Mouse (Mus musculus) layer of hippocampus, adult 9-11 months (tissue): Measurements from ENCODE around the gene Sumo3.

Experiments
- DNase-seq: peaks from one replicate; pipeline ENCODE4 v3.0.0; 2022

Sumo3 gene

GRCm38 (mm10) chr10:77589749-77590148 is 16.1 kb upstream of the Sumo3 start:
- no peak for DNase-seq

- no peak for DNase-seq
Measured at GRCm38 (mm10) chr10:77590812-77591211, 15.1 kb upstream of the Sumo3 start.

GRCm38 (mm10) chr10:77591546-77591945 is 14.4 kb upstream of the Sumo3 start:
- DNase-seq, result peak; percentile 61

- no peak for DNase-seq
Measured at GRCm38 (mm10) chr10:77596060-77596459, 9.8 kb upstream of the Sumo3 start.

GRCm38 (mm10) chr10:77603021-77603420 is 2.9 kb upstream of the Sumo3 start:
- DNase-seq, result no peak

GRCm38 (mm10) chr10:77604111-77604510 is 1.8 kb upstream of the Sumo3 start:
- DNase-seq, result no peak

GRCm38 (mm10) chr10:77604958-77605357 is 939 bp upstream of the Sumo3 start:
- DNase-seq, result no peak

GRCm38 (mm10) chr10:77605368-77605767 is 529 bp upstream of the Sumo3 start:
- no peak for DNase-seq

GRCm38 (mm10) chr10:77606855-77607254 is 958 bp downstream of the Sumo3 start:
- DNase-seq, result no peak

- DNase-seq, result no peak
Measured at GRCm38 (mm10) chr10:77607441-77607840, 1.5 kb downstream of the Sumo3 start.

GRCm38 (mm10) chr10:77608589-77608988 is 2.7 kb downstream of the Sumo3 start:
- no peak for DNase-seq

GRCm38 (mm10) chr10:77610221-77610961 is 4.5 kb downstream of the Sumo3 start:
- DNase-seq, result no peak

- DNase-seq, result no peak
Measured at GRCm38 (mm10) chr10:77613409-77613808, 7.5 kb downstream of the Sumo3 start.

GRCm38 (mm10) chr10:77615647-77616046 is 9.8 kb downstream of the Sumo3 start:
- no peak for DNase-seq

- no peak for DNase-seq
Measured at GRCm38 (mm10) chr10:77616166-77616565, 10.3 kb downstream of the Sumo3 start.

GRCm38 (mm10) chr10:77616926-77617325 is 11.0 kb downstream of the Sumo3 start:
- DNase-seq, result no peak

GRCm38 (mm10) chr10:77621546-77621945 is 15.6 kb downstream of the Sumo3 start:
- no peak for DNase-seq

- peak; percentile 90 for DNase-seq
Measured at GRCm38 (mm10) chr10:77622055-77622988, 16.4 kb downstream of the Sumo3 start, which contains the start of gene Ube2g2. Gene Ube2g2 (plus strand): TSS chr10:77622275.

- DNase-seq, result peak; percentile 78
Measured at GRCm38 (mm10) chr10:77623069-77623492, 17.2 kb downstream of the Sumo3 start.

GRCm38 (mm10) chr10:77623639-77624400 is 17.9 kb downstream of the Sumo3 start:
- no peak for DNase-seq

GRCm38 (mm10) chr10:77624570-77624995 is 18.7 kb downstream of the Sumo3 start:
- peak; percentile 79 for DNase-seq

GRCm38 (mm10) chr10:77626036-77626435 is 20.1 kb downstream of the Sumo3 start:
- no peak for DNase-seq

- DNase-seq, result no peak
Measured at GRCm38 (mm10) chr10:77626591-77626990, 20.7 kb downstream of the Sumo3 start.
